Mouse (Mus musculus): ENCODE results near the gene Ssh1. TPM values are rescaled to one million over a fixed set of nuclear protein-coding genes. Genes with fewer than 3 reads are reported as not detected.

Gene Ssh1
- polyA plus RNA-seq, 1 experiment from 2014 or later, result 5.3 TPM

DNA sequence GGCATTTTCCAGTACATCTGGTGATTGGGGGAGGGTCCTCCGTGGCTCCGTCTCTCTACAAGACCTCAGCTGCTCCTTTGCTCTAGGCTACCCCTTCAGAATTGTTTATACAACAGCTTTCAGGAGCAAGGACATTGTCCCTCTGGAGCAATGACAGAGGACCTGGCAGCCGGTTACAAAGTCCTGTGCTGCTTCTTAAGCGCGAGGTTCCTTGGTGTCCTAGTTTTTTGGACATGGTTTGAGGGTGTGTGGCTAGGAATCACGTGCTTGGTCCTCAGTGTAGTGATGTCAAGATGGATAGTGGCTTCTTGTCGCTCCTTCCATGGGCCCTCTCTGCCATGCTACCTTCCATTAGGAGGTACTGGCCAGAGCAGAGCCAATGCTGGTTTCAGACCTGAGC, 40.7 kb upstream of the Ssh1 start:
- Histone ChIP-seq H3K9me3 (ENCODE audit: control insufficient read depth, low read length) (no peaks in the 10 kb centered on the region), H3K4me1 (replicated peaks; ENCODE audit: control insufficient read depth, insufficient read depth) (no peaks in the 10 kb centered on the region), H3K36me3 (ENCODE audit: control insufficient read depth, insufficient read depth, low read length) (no peaks in the 10 kb centered on the region), H3K27ac (replicated peaks) (no peak overlapping the region), H3K4me3 (ENCODE audit: low read depth, low read length) (no peak overlapping the region), H3K4me2 (replicated peaks; ENCODE audit: low read depth) (no peak overlapping the region), H3K27me3 (ENCODE audit: control insufficient read depth, insufficient read depth, low read length) (no peaks in the 10 kb centered on the region), H3K9ac (ENCODE audit: low read length) (no peak overlapping the region)
- WGBS, result 66% methylated on average over 7 of the region's 7 CpGs
- TF ChIP-seq EP300 (optimal IDR thresholded peaks at IDR 0.05) (no peak), CTCF (IDR thresholded peaks at IDR 0.05; ENCODE audit: low read depth) (no peak)
- no peak for ATAC-seq (ENCODE audit: low FRiP score, low TSS enrichment)
- DNase-seq (ENCODE audit: low spot score), result no peak

DNA sequence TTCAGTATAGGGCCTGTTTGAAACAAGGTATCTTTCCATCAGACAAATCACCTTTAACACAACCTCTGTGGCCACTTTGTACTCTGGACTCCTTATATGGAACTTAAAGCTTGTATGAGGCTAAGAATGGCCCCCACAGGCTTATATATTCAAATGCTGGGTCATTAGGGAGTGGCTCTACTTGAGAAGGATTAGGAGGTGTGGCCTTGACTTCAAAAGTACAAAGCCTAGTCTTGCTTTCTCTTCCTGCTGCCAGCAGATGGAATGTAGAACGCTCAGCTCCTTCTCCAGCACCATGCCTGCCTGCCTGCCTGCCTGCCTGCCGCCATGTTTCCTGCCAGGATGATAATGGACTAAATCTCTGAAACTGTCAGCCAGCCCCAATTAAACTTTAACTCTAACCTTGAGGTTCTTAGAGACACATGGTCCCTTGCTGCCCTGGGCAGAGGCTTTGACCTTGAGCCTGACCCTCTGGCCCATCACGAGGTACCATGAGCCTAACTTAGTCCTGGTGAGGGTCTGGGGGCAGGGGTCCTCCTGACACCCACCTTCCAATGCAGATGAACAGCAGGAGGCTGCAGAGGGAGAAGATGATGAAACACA, 38.6 kb upstream of the Ssh1 start:
- H3K27me3 ChIP-seq (ENCODE audit: control insufficient read depth, insufficient read depth, low read length), result no peaks in the 10 kb centered on the region
- H3K4me2 ChIP-seq (replicated peaks; ENCODE audit: low read depth), result no peak overlapping the region
- H3K4me3 ChIP-seq (ENCODE audit: low read depth, low read length), result no peak overlapping the region
- H3K27ac ChIP-seq (replicated peaks), result no peak overlapping the region
- WGBS, result 78% methylated on average over 3 of the region's 3 CpGs
- H3K36me3 ChIP-seq (ENCODE audit: control insufficient read depth, insufficient read depth, low read length), result no peaks in the 10 kb centered on the region
- ATAC-seq (ENCODE audit: low FRiP score, low TSS enrichment), result no peak
- TF ChIP-seq CTCF (IDR thresholded peaks at IDR 0.05; ENCODE audit: low read depth), result no peak
- TF ChIP-seq EP300 (optimal IDR thresholded peaks at IDR 0.05), result no peak
- no peak overlapping the region for H3K9ac ChIP-seq (ENCODE audit: low read length)
- DNase-seq (ENCODE audit: low spot score), result no peak
- no peaks in the 10 kb centered on the region for H3K9me3 ChIP-seq (ENCODE audit: control insufficient read depth, low read length)
- H3K4me1 ChIP-seq (replicated peaks; ENCODE audit: control insufficient read depth, insufficient read depth), result no peaks in the 10 kb centered on the region

DNA sequence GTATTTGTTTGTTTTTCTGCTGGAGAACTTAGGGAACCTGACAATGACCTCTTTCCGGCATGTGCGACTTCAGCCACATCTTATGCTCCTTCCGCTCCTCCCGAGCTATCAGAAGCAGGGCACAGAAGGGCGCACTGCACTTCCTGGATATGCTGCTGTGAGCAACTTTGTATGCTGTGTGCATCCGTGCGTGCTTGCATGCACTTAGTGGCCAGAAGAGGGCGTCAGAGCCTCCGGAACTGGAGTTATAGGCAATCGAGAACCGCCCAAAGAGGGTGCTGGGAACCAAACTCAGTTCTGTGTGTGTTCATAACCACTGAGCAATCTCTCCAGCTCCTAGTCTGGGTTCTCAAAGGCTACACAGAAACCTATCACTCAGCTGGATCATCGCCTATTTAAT, 37.0 kb upstream of the Ssh1 start:
- TF ChIP-seq CTCF (IDR thresholded peaks at IDR 0.05; ENCODE audit: low read depth) (no peak), EP300 (optimal IDR thresholded peaks at IDR 0.05) (no peak)
- no peaks in the 10 kb centered on the region for H3K4me1 ChIP-seq (replicated peaks; ENCODE audit: control insufficient read depth, insufficient read depth)
- H3K9me3 ChIP-seq (ENCODE audit: control insufficient read depth, low read length), result no peaks in the 10 kb centered on the region
- H3K36me3 ChIP-seq (ENCODE audit: control insufficient read depth, insufficient read depth, low read length), result no peaks in the 10 kb centered on the region
- no peaks in the 10 kb centered on the region for H3K27me3 ChIP-seq (ENCODE audit: control insufficient read depth, insufficient read depth, low read length)
- no peak overlapping the region for H3K27ac ChIP-seq (replicated peaks)
- DNase-seq (ENCODE audit: low spot score), result no peak
- H3K4me2 ChIP-seq (replicated peaks; ENCODE audit: low read depth), result no peak overlapping the region
- 86% methylated on average over 12 of the region's 12 CpGs for WGBS
- no peak overlapping the region for H3K9ac ChIP-seq (ENCODE audit: low read length)
- no peak overlapping the region for H3K4me3 ChIP-seq (ENCODE audit: low read depth, low read length)
- ATAC-seq (ENCODE audit: low FRiP score, low TSS enrichment), result no peak

DNA sequence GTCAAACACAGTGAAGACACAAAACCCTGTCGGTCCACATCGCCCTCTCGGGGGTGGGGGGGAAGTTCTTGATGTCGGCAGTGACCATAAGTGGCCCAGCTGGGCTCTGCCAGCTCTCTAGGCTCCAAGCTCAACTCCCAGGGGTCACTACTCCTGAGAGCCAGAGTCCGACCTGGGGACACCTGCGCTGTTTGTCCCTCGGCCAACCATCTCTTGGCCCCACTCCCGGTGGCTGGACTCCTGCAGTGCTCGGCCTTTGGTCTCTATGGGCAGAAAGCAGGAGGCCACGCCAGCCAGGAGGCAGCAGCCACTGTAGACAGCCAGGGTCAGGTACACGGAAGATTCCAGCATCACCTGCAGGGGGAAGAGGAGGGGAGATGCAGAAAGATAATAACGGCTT, 34.4 kb upstream of the Ssh1 start:
- no peak overlapping the region for H3K4me3 ChIP-seq (ENCODE audit: low read depth, low read length)
- DNase-seq (ENCODE audit: low spot score), result no peak
- H3K36me3 ChIP-seq (ENCODE audit: control insufficient read depth, insufficient read depth, low read length), result no peaks in the 10 kb centered on the region
- TF ChIP-seq CTCF (IDR thresholded peaks at IDR 0.05; ENCODE audit: low read depth) (no peak), EP300 (optimal IDR thresholded peaks at IDR 0.05) (no peak)
- no peak overlapping the region for H3K27ac ChIP-seq (replicated peaks)
- 83% methylated on average over 12 of the region's 12 CpGs for WGBS
- H3K9ac ChIP-seq (ENCODE audit: low read length), result no peak overlapping the region
- ATAC-seq (ENCODE audit: low FRiP score, low TSS enrichment), result no peak
- no peaks in the 10 kb centered on the region for H3K9me3 ChIP-seq (ENCODE audit: control insufficient read depth, low read length)
- H3K4me1 ChIP-seq (replicated peaks; ENCODE audit: control insufficient read depth, insufficient read depth), result no peaks in the 10 kb centered on the region
- H3K4me2 ChIP-seq (replicated peaks; ENCODE audit: low read depth), result no peak overlapping the region
- H3K27me3 ChIP-seq (ENCODE audit: control insufficient read depth, insufficient read depth, low read length), result no peaks in the 10 kb centered on the region

DNA sequence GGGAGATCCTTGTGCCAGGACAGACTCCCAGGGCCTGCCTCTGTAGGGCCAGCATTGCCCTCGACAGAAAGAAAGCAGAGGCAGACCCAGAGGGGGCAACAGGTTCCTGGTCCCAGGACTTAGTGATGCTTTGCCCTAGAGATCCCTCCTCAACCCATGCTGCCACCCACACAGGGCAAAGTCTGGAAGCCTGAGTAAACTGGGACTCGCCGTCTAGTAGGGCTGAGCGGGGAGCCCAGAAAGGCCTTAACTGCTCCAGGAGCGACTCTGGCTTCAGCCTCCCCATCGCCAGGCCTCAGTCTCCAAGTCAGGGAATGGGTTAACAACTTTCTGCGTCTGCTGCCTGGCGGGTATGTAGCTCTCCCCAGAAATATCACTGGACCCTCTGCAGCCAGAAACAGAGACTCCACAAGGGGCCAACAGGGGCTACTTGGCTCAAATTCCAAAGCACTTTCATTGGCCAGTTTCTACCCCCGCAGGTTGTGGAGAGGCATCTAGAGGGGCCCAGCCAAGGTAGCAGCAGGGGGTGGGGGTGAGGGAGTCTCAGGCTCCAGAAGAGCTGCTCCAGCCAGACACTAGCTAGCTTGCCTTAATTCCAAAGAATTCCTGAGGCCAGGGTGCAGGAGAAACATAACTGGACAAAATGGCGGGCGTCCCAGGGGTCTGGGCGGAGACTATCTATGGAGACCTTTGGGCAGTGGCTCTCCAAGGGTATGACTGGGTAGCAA, 33.7 kb upstream of the Ssh1 start:
- no peak for TF ChIP-seq CTCF (IDR thresholded peaks at IDR 0.05; ENCODE audit: low read depth)
- no peak for TF ChIP-seq EP300 (optimal IDR thresholded peaks at IDR 0.05)
- Histone ChIP-seq H3K27me3 (ENCODE audit: control insufficient read depth, insufficient read depth, low read length) (no peaks in the 10 kb centered on the region), H3K9ac (ENCODE audit: low read length) (no peak overlapping the region), H3K4me3 (ENCODE audit: low read depth, low read length) (no peak overlapping the region), H3K36me3 (ENCODE audit: control insufficient read depth, insufficient read depth, low read length) (no peaks in the 10 kb centered on the region), H3K9me3 (ENCODE audit: control insufficient read depth, low read length) (no peaks in the 10 kb centered on the region), H3K27ac (replicated peaks) (no peak overlapping the region), H3K4me2 (replicated peaks; ENCODE audit: low read depth) (no peak overlapping the region), H3K4me1 (replicated peaks; ENCODE audit: control insufficient read depth, insufficient read depth) (no peaks in the 10 kb centered on the region)
- ATAC-seq (ENCODE audit: low FRiP score, low TSS enrichment) (no peak), DNase-seq (ENCODE audit: low spot score) (no peak)
- 81% methylated on average over 12 of the region's 12 CpGs for WGBS

DNA sequence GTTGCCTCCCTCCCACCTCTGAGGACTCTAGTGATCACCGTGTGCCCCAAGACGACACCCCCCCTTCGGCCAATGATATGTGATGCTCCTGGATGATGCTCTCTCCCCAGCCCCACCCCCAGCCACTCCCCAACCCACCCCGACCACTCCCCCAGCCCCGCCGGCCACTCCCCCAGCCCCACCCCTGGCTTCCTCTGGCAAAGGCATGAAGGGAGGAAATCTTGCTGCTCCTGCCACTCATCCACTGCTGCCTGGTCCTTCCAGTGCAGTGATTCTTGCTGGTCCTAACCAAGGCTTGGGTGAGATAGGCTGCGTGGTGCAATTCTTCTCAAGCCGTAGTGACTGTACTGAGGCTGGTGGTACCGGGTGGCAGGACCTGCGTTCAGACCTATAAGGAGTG, 31.2 kb upstream of the Ssh1 start:
- ATAC-seq (ENCODE audit: low FRiP score, low TSS enrichment) (no peak), DNase-seq (ENCODE audit: low spot score) (peak; percentile 42)
- no peak overlapping the region for H3K9ac ChIP-seq (ENCODE audit: low read length)
- no peaks in the 10 kb centered on the region for H3K27me3 ChIP-seq (ENCODE audit: control insufficient read depth, insufficient read depth, low read length)
- no peaks in the 10 kb centered on the region for H3K4me1 ChIP-seq (replicated peaks; ENCODE audit: control insufficient read depth, insufficient read depth)
- TF ChIP-seq EP300 (optimal IDR thresholded peaks at IDR 0.05) (no peak), CTCF (IDR thresholded peaks at IDR 0.05; ENCODE audit: low read depth) (no peak)
- H3K4me2 ChIP-seq (replicated peaks; ENCODE audit: low read depth), result no peak overlapping the region
- H3K9me3 ChIP-seq (ENCODE audit: control insufficient read depth, low read length), result no peaks in the 10 kb centered on the region
- H3K4me3 ChIP-seq (ENCODE audit: low read depth, low read length), result no peak overlapping the region
- 10% methylated on average over 10 of the region's 10 CpGs for WGBS
- H3K36me3 ChIP-seq (ENCODE audit: control insufficient read depth, insufficient read depth, low read length), result no peaks in the 10 kb centered on the region
- no peak overlapping the region for H3K27ac ChIP-seq (replicated peaks)

Data from stomach, postnatal 0 days (tissue).